Mouse (Mus musculus) lung, postnatal 14 days (tissue): ENCODE data around the gene Miox.

Experiments
- DNase-seq: peaks from one replicate; pipeline ENCODE4 v3.0.0; 2021

Miox gene

GRCm38 (mm10) chr15:89321264-89321663 lies 12.9 kb upstream of the Miox start:
- DNase-seq = no peak

GRCm38 (mm10) chr15:89322670-89323522 lies 11.3 kb upstream of the Miox start, which contains the start of gene Adm2:
Gene Adm2 (plus strand): TSS chr15:89322720.
- DNase-seq = no peak

GRCm38 (mm10) chr15:89323656-89324055 lies 10.5 kb upstream of the Miox start:
- no peak for DNase-seq

GRCm38 (mm10) chr15:89326441-89326840 lies 7.8 kb upstream of the Miox start:
- no peak for DNase-seq

GRCm38 (mm10) chr15:89334774-89335537 lies 758 bp downstream of the Miox start:
- no peak for DNase-seq

GRCm38 (mm10) chr15:89336422-89336821 lies 2.2 kb downstream of the Miox start:
- no peak for DNase-seq

GRCm38 (mm10) chr15:89339696-89340095 lies 5.5 kb downstream of the Miox start:
- no peak for DNase-seq

GRCm38 (mm10) chr15:89340136-89340535 lies 5.9 kb downstream of the Miox start:
- DNase-seq = no peak

- DNase-seq = no peak
Measured at GRCm38 (mm10) chr15:89341678-89342077, 7.5 kb downstream of the Miox start.

- DNase-seq = no peak
Measured at GRCm38 (mm10) chr15:89343325-89343724, 9.1 kb downstream of the Miox start.

GRCm38 (mm10) chr15:89350447-89350846 lies 16.2 kb downstream of the Miox start:
- no peak for DNase-seq

- no peak for DNase-seq
Measured at GRCm38 (mm10) chr15:89351302-89351701, 17.1 kb downstream of the Miox start.

GRCm38 (mm10) chr15:89352054-89352453 lies 17.9 kb downstream of the Miox start:
- no peak for DNase-seq

- no peak for DNase-seq
Measured at GRCm38 (mm10) chr15:89352795-89353194, 18.6 kb downstream of the Miox start.

GRCm38 (mm10) chr15:89353837-89354236 lies 19.6 kb downstream of the Miox start:
- DNase-seq = no peak

- no peak for DNase-seq
Measured at GRCm38 (mm10) chr15:89354455-89354854, 20.3 kb downstream of the Miox start.

GRCm38 (mm10) chr15:89355241-89356187 lies 21.3 kb downstream of the Miox start, which contains the start of the genes Lmf2 and Ncaph2:
Gene Lmf2 (minus strand): TSS chr15:89355659.
Gene Ncaph2 (plus strand): TSS chr15:89355719.
- peak; percentile 97 for DNase-seq

- peak; percentile 72 for DNase-seq
Measured at GRCm38 (mm10) chr15:89356372-89356771, 22.2 kb downstream of the Miox start.

- DNase-seq = no peak
Measured at GRCm38 (mm10) chr15:89358784-89359183, 24.6 kb downstream of the Miox start.

- peak; percentile 47 for DNase-seq
Measured at GRCm38 (mm10) chr15:89363051-89363450, 28.9 kb downstream of the Miox start.

GRCm38 (mm10) chr15:89365141-89365551 lies 30.9 kb downstream of the Miox start:
- DNase-seq = no peak

- DNase-seq = no peak
Measured at GRCm38 (mm10) chr15:89372068-89372467, 37.9 kb downstream of the Miox start.

GRCm38 (mm10) chr15:89372536-89372935 lies 38.3 kb downstream of the Miox start:
- no peak for DNase-seq
